Mouse (Mus musculus) kidney, postnatal 0 days (tissue): ENCODE measurements around the gene Arhgef19. TPM values are rescaled to one million over a fixed set of nuclear protein-coding genes. Genes with fewer than 3 reads are reported as not detected.
A peak's percentile ranks its signal among the peaks of the same experiment; 100 is the strongest.

ENCODE experiments used
- ATAC-seq: fragments of 200-750 bp; cut with Nextera tagmentation; replicated peaks from 2 replicates; pipeline ENCODE4 v1.8.0; 2017; ENCODE audit warnings: low read depth, moderate number of reproducible peaks, moderate TSS enrichment, moderate library complexity; ENCODE audit not compliant: low FRiP score
- DNase-seq: peaks from one replicate; pipeline ENCODE4 v3.0.0-alpha.2; 2016; ENCODE audit warnings: low spot score
- H3K27ac ChIP-seq: fragments of 300-500 bp; sonication (generic); 2 replicates; pipeline ENCODE4 v1.5.1; 2014; ENCODE audit warnings: mild to moderate bottlenecking
- H3K27me3 ChIP-seq: fragments of 300-500 bp; sonication (generic); 2 replicates; pipeline ENCODE4 v1.6.1; 2014; ENCODE audit warnings: low read length, mixed read lengths; ENCODE audit not compliant: insufficient read depth
- H3K36me3 ChIP-seq: fragments of 300-500 bp; sonication (generic); 2 replicates; pipeline ENCODE4 v1.6.1; 2014; ENCODE audit warnings: low read length, mixed read lengths; ENCODE audit not compliant: insufficient read depth
- H3K4me1 ChIP-seq: fragments of 300-500 bp; sonication (generic); replicated peaks from 2 replicates; pipeline ENCODE4 v1.6.1; 2014; ENCODE audit warnings: antibody characterized with exemption, low read length, mixed read lengths; ENCODE audit not compliant: insufficient read depth
- H3K4me2 ChIP-seq: fragments of 300-500 bp; sonication (generic); 2 replicates; pipeline ENCODE4 v1.6.1; 2014; ENCODE audit warnings: mild to moderate bottlenecking, low read length, moderate library complexity, mixed read lengths
- H3K4me3 ChIP-seq: fragments of 300-500 bp; sonication (generic); replicated peaks from 2 replicates; pipeline ENCODE4 v1.5.1; 2014; ENCODE audit warnings: low read depth, low read length
- H3K9ac ChIP-seq: fragments of 300-500 bp; sonication (generic); 2 replicates; pipeline ENCODE4 v1.6.1; 2014; ENCODE audit warnings: low read depth, low read length
- H3K9me3 ChIP-seq: fragments of 300-500 bp; sonication (generic); replicated peaks from 2 replicates; pipeline ENCODE4 v1.6.1; 2016; ENCODE audit warnings: low read length, inconsistent platforms, mixed read lengths
- CTCF ChIP-seq: IDR thresholded peaks from 2 replicates; pipeline ENCODE4 v1.5.1; 2016; ENCODE audit warnings: antibody characterized with exemption, low read depth, mild to moderate bottlenecking, moderate library complexity
- WGBS: fragments of 180-500 bp; shearing (Covaris S2); extraction: QIAGEN DNeasy Blood & Tissue Kit; methylation state at CpG from one replicate; pipeline ENCODE4 v1.1.7; 2014; 5-methylcytosine and 5-hydroxymethylcytosine counted together
- polyA plus RNA-seq: library from polyadenylated mRNA; unstranded; fragments of >200 nt; fragmentation: Nextera tagmentation; extraction: Ambion mirVana; gene quantifications from 2 replicates; pipeline ENCODE4 v1.2.1, GENCODE M21; 2015

The Arhgef19 gene
- polyA plus RNA-seq, 1 experiment from 2014 or later: 5.7 TPM

GRCm38 (mm10) chr4:141254234-141254633 lies 14.9 kb downstream of the Arhgef19 start:
- H3K27ac ChIP-seq: no peak overlapping the region
- no peaks in the 10 kb centered on the region for H3K9me3 ChIP-seq
- DNase-seq: no peak
- ATAC-seq: no peak
- no peak overlapping the region for H3K9ac ChIP-seq
- H3K4me1 ChIP-seq: no peaks in the 10 kb centered on the region
- TF ChIP-seq CTCF: no peak
- H3K36me3 ChIP-seq: no peaks in the 10 kb centered on the region; the same call in 1 of the 2 replicates
- H3K4me3 ChIP-seq: no peak overlapping the region
- peaks cover 2% of the 10 kb centered on the region; the same call in 1 of the 2 replicates for H3K27me3 ChIP-seq
- H3K4me2 ChIP-seq: no peak overlapping the region
- WGBS: 72% methylated on average over 16 of the region's 16 CpGs

GRCm38 (mm10) chr4:141257440-141257839 lies 18.1 kb downstream of the Arhgef19 start:
- Histone ChIP-seq H3K4me1 (no peaks in the 10 kb centered on the region; the same call in 1 of the 2 replicates), H3K27ac (no peak overlapping the region), H3K4me3 (no peak overlapping the region), H3K9me3 (no peaks in the 10 kb centered on the region), H3K9ac (no peak overlapping the region), H3K27me3 (no peaks in the 10 kb centered on the region), H3K4me2 (no peak overlapping the region), H3K36me3 (no peaks in the 10 kb centered on the region)
- no peak for DNase-seq
- no peak for ATAC-seq
- peak; percentile 72 for TF ChIP-seq CTCF
- 75% methylated on average over 5 of the region's 5 CpGs for WGBS

- WGBS: 75% methylated on average over 12 of the region's 12 CpGs
- H3K4me3 ChIP-seq: no peak overlapping the region
- H3K9ac ChIP-seq: no peak overlapping the region
- TF ChIP-seq CTCF: no peak
- H3K27me3 ChIP-seq: no peaks in the 10 kb centered on the region
- H3K36me3 ChIP-seq: no peaks in the 10 kb centered on the region
- H3K4me1 ChIP-seq: no peaks in the 10 kb centered on the region; the same call in 1 of the 2 replicates
- no peak for ATAC-seq
- no peaks in the 10 kb centered on the region for H3K9me3 ChIP-seq
- no peak overlapping the region for H3K27ac ChIP-seq
- no peak overlapping the region; the same call in 1 of the 2 replicates for H3K4me2 ChIP-seq
- DNase-seq: no peak
Observed at GRCm38 (mm10) chr4:141259413-141259812, 20.1 kb downstream of the Arhgef19 start.

- DNase-seq (no peak), ATAC-seq (no peak; the same call in 1 of the 2 replicates)
- H3K27ac ChIP-seq: no peak overlapping the region
- no peaks in the 10 kb centered on the region for H3K27me3 ChIP-seq
- no peaks in the 10 kb centered on the region for H3K36me3 ChIP-seq
- 46% methylated on average over 16 of the region's 16 CpGs for WGBS
- no peaks in the 10 kb centered on the region; the same call in 1 of the 2 replicates for H3K4me1 ChIP-seq
- no peak for TF ChIP-seq CTCF
- no peak overlapping the region for H3K9ac ChIP-seq
- peak overlapping the region; percentile 11; the same call in 1 of the 2 replicates for H3K4me3 ChIP-seq
- peak overlapping the region; percentile 48 for H3K4me2 ChIP-seq
- H3K9me3 ChIP-seq: no peaks in the 10 kb centered on the region
Observed at GRCm38 (mm10) chr4:141260007-141260723, 20.9 kb downstream of the Arhgef19 start.

GRCm38 (mm10) chr4:141262906-141263637 lies 23.8 kb downstream of the Arhgef19 start:
- 75% methylated on average over 10 of the region's 10 CpGs for WGBS
- no peaks in the 10 kb centered on the region for H3K36me3 ChIP-seq
- no peaks in the 10 kb centered on the region; the same call in 1 of the 2 replicates for H3K4me1 ChIP-seq
- H3K27me3 ChIP-seq: no peaks in the 10 kb centered on the region
- no peak overlapping the region for H3K27ac ChIP-seq
- no peak for TF ChIP-seq CTCF
- DNase-seq (no peak), ATAC-seq (no peak)
- no peak overlapping the region for H3K9ac ChIP-seq
- H3K9me3 ChIP-seq: no peaks in the 10 kb centered on the region
- H3K4me2 ChIP-seq: no peak overlapping the region
- H3K4me3 ChIP-seq: no peak overlapping the region

GRCm38 (mm10) chr4:141265979-141266637 lies 26.8 kb downstream of the Arhgef19 start:
- peak; percentile 50 for TF ChIP-seq CTCF
- DNase-seq (no peak), ATAC-seq (no peak)
- no peak overlapping the region for H3K4me3 ChIP-seq
- no peak overlapping the region for H3K9ac ChIP-seq
- no peaks in the 10 kb centered on the region for H3K4me1 ChIP-seq
- no peak overlapping the region for H3K4me2 ChIP-seq
- WGBS: 93% methylated on average over 3 of the region's 3 CpGs
- H3K9me3 ChIP-seq: no peaks in the 10 kb centered on the region
- H3K36me3 ChIP-seq: no peaks in the 10 kb centered on the region
- no peaks in the 10 kb centered on the region for H3K27me3 ChIP-seq
- no peak overlapping the region for H3K27ac ChIP-seq
